Mouse (Mus musculus) embryonic fibroblast, embryonic 13.5 days (primary cell): ENCODE results near the gene Hspb7.

ENCODE experiments used
- CTCF ChIP-seq: IDR thresholded peaks from 2 replicates; pipeline ENCODE4 v1.5.1; 2011; ENCODE audit warnings: mild to moderate bottlenecking, control low read depth, low read length, moderate library complexity, borderline replicate concordance; ENCODE audit not compliant: insufficient read depth
- POLR2A ChIP-seq: IDR thresholded peaks from 2 replicates; pipeline ENCODE4 v1.6.1; 2011; ENCODE audit warnings: low read depth, mild to moderate bottlenecking, control low read depth, low read length, moderate library complexity

DNA sequence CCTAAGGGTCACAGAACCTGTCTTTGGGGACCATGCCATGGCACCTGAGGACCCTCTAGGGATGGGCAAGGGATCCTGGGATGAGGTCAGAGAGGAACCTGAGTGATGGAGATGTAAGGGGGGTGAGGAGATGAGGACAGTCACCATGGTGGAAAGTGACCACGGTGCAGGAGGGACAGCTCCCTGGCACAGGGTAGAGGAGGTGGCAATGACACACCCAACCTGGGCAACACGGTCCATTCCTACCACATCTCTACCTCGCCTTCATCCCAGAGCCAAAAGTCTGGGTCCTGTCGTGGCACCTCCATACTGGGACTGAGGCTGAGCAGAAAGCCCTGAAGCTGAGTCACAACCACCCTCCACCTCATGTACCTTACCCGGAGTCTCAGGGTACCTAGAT lies 2.3 kb downstream of the Hspb7 start:
- TF ChIP-seq POLR2A (no peak), CTCF (no peak)
